Mouse (Mus musculus) thymus, postnatal 36 days (tissue): ENCODE measurements around the gene Car5a.

ENCODE experiments used
- DNase-seq, 2 experiments: peaks; one replicate each; pipeline ENCODE4 v3.0.0; 2022; ENCODE audit warnings: mixed read lengths in 2 of 2

The Car5a gene

DNA sequence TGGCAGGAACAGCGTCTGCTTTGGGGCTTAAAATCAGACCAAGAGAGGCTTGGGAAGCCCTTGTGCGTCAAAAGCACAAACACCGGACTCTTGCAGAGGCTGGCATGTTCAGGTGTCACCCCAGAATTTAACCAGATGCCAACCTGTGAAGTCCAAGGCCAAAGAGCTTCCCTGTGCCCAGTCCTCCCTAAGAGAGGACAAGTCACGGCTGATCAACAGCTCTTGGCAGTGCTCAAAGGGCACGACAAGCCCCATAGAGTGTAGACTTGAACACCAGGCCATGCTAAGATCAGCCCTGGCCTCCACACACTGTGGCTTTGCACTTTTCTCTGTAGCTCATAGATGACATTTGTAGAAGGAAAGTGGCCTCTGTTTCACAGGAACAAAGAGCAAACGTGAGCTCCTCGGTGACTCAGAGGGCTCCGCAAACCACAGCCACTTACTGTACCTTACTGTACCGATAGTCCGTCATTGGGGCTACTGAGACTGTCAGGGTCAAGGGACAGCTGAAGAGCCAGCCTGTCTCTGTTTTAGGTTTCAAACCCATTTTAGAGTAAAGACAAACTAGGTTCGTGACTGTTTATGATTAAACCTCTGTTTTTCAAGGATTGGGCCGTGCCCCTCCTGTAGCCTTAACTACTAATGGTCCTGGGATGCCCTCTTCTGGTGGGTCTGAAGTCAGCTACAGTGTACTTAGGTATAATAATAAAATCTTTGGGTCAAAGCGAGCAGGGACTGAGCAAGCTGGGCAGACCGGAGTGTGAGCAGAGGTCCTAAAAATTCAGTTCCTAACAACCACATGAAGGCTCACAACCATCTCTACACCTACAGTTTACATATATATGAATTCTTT, 11.8 kb downstream of the Car5a start:
- no peak for DNase-seq

DNA sequence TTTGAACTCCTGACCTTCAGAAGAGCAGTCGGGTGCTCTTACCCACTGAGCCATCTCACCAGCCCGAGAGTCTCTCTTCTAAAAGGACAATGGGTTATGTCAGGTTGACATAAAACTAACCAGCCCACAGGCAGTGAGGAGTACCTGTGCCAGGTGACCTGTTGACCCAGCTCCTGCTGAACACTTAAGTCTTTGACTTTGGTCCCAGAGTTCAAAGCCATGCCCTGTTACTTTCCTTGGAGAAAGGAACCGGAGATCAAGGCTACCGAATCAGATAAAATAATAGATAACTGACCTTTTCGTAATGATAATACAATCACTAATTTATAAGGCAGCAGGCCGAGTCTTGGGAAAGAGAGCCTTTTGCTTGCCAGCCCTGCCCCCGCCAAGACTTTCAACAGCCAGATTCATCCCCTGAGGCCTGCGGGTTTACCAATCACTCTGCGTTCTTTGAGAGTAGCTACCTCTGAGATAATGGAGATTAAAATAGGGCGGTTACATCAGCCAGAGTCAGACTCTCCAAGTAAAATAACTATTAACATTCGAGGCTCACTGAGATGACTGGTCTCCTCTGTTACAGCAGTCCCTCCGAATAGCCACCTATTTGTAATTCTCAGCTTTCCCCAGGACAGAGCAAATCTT, 12.6 kb downstream of the Car5a start:
- no peak for DNase-seq

DNA sequence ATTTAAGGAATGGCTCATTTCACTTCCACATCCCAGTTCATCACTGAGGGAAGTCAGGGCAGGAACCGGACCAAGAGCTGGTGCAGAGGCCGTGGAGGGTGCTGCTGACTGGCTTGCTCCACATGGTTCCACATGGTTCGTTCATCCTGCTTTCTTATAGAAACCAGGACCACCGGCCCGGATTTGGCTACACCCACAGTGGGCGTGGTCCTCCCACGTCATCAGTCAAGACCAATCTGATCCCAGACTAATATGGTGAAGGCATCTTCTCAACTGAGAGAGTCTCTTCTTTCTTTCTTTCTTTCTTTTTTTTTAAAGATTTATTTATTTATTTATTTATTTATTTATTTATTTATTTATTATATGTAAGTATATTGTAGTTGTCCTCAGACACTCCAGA, 13.1 kb downstream of the Car5a start:
- no peak for DNase-seq

DNA sequence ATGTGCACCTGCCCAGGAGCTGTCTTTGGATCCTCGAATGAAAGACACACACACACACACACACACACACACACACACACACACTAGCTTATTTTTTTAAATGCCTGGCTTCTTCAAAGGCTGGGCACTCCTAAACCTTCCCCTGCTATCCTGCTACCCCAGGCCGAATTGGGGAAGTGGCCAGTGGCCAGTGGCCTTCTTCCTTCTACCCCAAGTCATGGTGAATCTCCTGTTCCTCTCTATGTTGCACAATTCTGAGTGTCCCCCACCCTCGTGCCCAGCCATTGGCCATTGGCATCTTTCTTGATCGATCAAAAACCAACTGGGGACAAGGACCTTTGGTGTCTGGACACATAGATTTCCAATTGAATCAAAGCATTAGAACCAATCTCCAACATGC, 14.7 kb downstream of the Car5a start:
- DNase-seq, result no peak

DNA sequence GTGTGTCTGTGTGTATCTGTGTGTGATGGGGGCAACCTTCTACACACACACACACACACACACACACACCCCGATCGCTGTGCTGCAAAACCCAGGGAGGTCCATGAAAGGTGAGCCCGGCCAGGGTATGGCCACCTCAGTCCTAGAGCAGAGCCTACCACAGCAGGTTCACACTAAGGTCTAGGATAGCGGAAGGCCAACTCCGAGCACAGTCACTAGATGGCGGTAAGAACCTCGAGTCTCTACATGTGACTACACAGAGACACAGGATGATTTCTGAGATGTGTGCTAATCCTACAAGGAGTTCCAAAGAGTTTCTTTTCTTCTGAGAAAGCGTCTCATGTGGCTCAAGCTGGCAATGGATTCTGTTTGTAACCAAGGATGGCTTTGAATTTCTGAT, 17.4 kb downstream of the Car5a start:
- peak; percentile 47 to 49 for DNase-seq

DNA sequence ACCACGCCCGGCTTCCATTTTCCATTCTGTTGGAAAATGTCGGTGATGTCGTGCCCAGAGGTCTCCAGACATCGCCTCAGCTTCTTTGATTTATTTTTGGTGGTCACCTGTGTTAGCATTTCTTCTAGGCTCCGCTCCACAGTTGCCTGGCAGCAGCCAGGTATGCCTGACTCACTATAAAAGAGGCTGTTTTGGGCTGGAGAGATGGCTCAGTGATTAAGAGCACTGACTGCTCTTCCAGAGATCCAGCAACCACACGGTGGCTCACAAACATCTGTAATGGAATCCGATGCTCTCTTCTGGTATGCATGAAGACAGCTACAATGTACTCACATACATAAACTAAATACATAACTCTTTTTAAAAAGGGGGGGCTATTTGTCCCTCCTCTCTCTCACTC, 18.4 kb downstream of the Car5a start:
- no peak for DNase-seq

DNA sequence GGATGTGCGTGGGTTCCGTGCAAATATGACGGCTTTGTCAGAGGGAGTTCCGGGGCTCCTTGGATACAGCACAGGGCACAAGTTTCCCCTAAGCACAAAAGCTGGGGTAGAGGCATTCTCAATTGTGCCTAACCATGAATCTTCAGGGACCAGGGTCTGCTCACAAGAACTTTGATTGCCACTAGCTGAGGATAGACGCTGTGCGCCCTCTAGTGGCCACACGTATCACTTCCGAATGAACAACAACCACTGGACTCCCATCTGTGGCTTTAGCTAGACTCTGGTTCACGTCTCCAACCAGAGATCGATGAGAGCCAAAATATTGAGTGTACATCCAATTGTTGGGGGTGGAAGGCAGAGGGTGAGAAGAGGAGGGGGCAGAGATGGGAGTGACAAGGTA, 19.1 kb downstream of the Car5a start:
- peak; percentile 61 to 70 for DNase-seq

DNA sequence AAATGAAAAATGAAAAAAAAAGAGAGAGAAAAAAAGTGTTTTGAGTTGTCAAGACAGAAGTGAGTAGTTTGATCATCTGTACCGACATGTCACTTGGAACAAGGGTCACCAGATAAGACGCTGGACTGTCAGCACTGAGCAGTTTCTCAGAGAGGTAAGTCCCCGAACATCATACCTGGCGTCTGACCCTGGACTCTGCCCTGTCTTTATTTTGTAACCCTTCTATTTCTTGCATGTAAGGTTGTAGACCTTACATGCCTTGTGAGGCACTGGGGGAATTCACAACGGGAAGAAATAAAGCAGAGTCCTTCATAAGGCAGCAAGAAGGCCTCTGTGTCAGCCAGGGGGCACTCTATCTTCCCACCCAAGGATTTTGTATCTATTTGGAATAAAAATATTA, 20.0 kb downstream of the Car5a start:
- no peak for DNase-seq

DNA sequence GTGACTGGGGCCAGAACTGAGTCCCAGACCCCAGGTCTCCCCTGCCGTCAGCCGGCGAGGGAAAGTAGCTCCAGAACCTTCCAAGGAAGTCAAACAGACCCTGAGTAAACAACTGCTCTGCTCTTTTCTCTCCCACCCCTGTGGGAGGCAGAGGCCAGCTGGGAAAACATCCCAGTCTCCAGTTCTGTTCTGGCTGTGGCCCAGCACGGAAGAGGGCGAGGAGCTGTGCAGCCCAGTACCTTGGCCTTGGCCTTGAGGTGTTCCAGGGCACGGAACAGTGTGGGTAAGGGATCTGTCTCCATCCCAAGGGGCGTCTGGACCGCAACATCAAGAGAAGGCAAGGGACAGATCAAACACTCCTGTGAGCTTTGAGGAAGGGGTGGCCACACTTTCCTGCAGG, 22.6 kb downstream of the Car5a start:
- no peak for DNase-seq

DNA sequence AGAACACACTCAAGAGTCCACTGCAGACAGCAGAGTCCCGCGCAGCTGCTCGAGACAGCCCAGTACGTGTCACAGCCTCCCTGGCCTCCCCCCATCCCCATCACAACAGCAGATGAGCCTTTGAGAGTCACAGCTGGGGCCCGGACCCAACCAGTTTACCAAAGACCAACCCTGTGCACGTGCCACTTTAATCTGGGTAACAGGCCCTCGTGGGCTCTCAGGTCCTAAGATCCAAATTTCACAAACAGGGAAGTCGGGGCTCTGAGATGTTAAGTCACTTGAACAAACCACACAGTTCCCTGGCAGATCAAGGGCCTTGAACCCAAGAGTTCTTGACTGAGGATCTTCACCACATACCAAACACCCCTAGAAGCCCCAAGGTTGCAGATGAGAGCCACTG, 23.1 kb downstream of the Car5a start:
- no peak for DNase-seq

DNA sequence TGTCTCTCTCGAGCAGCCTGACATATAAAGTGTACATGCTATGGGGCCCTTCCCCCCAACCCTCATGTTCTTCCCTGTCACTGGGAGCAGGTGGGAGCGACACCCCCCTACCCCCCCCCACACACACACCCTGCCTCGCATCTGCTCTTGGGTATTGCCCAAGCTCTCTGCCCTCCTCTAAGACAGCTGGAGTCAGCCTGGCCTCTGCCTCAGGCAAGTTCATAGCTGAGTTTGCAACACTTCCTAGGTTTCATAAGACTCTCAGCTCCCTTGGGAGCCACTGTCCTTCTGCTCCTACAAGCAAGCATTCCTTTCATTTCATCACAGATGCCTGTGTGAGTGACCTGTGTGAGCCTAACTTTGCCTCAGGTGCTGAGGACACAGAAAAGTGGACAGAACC, 25.0 kb downstream of the Car5a start:
- no peak for DNase-seq

DNA sequence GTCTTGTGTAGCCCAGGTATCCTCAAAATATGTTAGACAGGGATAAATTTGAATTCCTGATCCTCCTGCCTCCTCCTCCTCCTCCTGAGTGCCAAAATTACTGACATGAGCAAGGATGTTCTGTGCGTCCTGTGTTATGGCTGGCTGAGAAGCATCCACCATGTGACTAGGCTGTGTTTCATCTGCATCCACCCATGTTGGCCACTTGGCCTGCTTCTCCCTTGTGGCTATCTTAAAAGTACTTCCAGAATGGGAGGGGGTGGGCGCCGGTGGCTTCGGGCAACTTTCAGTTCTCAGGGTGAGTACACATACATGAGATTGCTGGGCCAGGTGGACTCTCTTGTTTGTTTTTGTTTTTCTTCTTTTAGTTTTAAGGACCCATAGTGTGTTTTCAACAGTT, 25.5 kb downstream of the Car5a start:
- no peak for DNase-seq

DNA sequence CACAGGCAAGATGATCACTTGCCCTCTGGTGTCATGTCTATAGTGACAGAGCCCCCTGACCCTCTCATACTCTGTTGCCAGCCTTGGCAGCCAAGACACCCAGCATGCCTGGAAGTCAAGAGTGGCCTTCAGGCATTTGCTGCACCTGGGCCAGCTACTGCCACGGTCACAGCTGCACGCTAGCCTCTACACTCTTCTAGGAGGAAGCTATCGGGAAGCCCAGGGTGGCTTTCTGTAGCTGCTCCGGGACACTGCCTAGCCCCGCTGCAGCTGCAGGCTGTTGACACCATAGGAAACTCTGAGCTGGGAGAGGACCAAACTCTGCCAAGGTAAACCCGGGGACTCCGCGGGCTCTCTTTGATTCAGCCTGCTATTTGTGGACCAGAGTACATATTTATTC, 31.3 kb downstream of the Car5a start:
- no peak for DNase-seq

DNA sequence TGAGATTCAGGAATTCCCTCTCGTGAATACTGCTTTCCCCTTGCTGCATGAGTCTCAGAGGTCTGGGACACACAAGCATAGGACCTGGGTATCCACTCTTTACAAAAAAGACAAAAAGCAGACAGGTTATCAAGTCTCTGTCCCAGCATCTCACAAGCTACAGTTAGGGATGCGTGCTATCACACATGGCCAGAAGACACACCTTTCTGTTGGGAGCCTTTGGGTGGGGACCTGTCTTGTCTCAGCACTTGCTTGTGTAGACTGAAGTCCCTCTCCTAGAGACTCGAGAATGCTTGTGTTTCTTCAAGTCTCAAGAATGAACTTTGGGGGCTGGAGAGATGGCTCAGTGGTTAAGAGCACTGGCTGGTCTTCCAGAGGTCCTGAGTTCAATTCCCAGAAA, 31.9 kb downstream of the Car5a start:
- no peak for DNase-seq

DNA sequence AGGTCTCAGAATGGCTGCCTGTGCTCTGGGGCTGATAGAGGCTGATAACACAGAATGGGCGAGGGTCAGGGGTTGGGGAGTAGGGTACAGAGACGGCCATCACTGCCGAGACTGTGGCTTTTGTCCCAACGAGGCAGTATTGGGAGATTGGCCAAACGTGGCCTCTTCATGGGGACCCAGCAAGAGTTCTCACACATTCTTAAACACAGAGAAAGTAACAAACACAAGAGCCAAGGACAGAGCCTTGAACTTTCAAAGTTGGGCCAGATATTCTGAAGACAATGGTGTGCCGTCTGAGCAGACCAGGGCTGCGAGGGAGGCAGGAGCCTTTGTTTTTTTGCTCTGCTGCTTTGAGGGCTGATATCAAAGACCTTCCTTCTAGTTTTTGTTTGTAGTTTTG, 32.7 kb downstream of the Car5a start:
- DNase-seq, result no peak

DNA sequence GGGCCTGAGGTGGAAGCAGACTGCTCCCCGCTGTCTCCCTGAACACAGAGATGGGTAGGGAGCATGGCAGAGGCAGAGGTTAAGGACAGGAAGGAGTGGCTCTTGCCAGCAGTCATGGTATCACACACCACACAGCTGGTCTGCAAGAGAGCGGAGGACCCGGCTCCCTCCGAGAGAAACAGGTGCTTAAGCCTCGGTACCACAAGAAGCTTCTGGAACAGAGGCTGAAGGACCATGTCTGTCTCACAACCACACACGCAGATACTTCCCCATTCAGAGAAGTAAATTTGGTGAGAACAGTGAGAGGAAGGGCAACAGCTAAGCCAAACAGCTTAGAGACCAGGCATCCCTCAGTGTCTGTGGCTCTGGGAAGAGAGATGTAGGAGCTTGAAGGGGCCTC, 33.3 kb downstream of the Car5a start:
- DNase-seq, result no peak

DNA sequence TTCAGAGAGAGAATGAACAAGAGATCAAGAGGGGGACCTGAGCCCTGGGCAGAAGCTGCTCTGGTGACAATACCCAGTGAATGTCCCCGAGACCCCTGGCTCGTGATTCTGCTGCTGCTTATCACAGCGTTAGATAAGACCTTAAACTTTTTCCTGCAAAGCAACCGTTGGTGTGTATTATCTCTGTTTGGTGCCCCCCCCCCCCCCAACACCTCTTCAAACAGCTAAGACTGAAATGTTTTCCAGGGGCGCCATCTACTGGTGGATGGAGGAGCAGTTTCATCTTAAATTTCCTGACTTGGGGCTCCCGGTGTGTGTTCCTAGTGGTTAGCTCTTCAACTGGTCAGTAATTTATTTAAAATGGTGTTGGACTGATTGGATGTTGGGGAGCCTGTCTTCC, 35.0 kb downstream of the Car5a start:
- DNase-seq, result peak; percentile 68 to 73

DNA sequence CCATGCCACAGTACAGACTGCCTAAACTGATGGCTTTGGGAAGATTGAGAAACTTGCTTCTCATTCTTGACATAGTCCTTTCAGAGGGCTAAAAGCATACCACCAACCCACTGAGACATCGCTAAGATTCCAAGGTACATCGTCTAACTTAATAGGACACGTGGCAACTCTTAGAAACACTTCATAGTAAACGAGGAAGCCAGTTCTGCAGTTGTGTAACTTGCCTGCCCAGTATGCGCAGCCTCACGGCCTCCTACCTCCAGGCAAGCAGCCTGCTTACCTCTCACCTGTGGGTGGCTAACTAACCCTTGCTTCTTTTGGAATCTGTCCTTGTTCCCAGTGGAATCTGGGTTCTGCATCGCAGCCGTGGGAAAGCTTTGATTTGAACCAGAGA, 35.6 kb downstream of the Car5a start:
- no peak for DNase-seq

DNA sequence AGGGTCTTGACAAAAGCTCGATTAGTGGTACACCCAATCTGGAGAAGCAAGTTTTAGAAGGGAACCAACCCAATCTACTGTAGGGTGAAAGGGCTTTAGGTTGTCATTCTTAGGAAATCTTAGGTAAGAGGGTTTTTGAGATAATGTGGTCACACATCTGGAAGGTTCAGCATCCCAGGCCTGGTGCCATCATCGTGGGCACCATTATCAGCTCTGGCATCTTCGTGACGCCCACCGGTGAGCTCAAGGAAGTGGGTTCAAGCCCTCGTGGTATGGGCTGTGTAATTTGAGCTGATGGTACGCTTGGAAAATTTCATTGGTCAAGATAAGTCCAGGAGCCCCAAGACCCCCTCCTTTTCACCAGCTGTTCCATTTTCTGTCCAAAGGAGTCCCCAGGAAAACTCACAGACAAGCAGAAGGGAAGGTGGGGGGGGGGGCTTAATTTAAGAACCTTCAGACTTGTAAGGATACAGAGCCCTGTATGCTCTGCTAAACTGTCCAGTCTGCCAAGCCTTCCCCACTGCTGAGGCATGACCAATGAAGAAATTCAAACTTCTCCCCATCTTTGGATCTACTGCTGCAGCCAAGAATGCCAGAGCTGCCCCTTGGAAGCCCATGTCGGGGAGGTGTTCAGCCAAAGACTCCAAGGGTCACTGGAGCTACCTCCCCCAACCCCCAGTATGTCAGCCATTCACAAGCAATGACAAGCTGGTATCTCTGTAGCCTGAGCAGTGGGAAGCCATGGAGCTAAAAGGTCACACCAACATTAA, 36.1 kb downstream of the Car5a start:
- DNase-seq, result peak in 1 of 2 experiments; percentile 19

DNA sequence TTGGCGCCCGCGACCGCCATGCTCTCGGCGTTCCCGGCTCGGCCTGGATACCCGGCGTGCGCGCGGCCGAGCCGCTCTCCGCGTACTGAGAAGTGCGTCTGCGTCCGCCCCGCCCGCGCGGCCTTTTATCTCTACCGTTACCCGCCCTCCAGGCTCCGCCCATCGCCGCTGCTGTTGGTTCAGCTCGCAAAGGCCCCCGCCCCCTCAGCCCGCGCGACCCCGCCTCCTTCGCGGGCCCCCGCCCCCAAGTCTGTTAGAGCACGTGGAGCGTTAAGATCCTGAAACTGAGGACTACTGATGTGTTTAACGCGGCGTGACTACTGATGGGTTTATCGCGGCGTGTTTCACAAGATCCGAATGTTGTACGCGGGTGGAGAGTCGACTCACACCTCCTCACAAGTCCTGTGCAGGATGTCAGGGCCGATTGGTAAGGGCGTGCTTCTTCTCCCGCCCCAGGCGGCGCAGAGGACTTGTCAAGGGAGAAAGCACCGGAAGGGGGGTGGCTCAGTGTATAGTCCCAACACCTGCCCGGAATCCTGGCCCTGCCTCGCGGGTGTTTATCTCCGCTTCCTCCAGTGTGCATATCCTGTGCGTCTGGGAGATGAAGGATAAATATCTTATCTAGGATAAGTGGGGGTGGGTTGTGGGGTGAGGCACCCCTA, 37.0 kb downstream of the Car5a start, which contains the start of gene Slc7a5:
Slc7a5 (minus strand) TSS at position 108 of the 662 bp plus-strand sequence.
- peak; percentile 98 for DNase-seq

DNA sequence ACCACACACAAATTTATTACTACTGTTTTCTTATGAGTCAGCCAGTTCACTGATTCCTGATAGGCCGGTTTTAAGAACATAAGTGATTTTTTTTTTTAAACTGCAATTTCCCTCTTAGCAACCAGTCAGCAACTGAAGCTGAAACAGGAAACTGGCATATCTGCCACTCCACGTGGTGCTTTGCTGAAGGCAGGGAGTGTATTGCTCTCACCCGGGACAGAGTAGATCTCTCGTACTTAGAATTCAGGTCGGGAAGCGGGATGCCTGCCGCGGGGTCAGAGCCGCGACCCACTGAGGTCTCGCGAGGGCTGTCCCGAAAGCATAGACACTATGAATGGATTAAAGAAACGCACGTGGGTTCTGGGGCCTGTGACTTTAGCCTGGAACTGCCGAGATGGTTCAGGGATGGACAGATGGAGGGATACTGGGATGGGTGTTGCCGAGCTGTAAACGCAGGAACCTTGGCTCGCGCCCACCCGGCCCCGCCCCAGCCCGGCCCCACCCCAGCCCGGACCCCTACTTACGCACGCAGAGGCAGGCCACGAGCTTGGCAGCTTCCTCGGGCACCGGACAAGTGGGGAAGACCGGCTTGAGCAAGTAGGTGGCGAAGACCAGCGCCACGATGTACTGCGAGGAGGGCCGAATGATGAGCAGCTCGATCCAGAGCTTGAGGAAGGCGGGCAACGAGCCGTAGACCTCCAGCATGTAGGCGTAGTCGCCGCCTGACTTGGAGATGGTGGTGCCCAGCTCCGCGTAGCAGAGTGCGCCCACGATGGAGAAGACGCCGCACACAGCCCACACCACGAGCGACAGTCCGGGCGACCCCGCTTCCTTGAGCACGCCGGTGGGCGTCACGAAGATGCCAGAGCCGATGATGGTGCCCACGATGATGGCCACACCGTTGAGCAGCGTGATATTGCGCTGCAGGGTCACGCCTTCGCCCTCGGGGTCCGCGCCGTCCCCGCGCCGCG, 37.9 kb downstream of the Car5a start:
- DNase-seq, result peak; percentile 16 to 34

DNA sequence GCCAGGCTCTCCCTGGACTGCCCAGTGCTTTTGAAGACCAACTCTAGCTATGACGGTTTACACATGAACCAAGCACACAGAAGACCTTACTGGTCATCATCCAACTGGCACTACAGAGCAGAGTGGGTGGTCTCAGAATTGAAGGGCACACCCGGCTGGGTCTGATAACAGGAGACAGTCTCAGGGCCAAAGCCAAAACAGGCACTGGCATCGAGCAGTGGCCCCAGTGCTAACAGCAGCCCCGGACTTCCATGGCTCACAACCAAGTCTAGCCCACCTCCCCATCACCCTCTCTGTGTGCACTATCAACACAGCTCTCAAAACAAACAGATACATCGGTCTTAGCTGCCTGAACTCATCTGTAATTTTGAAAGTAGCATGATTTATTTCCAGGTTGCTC, 38.8 kb downstream of the Car5a start:
- no peak for DNase-seq
